Mouse (Mus musculus) kidney, postnatal 25 days (tissue): ENCODE measurements around the gene Fat3.

Experiments used
- DNase-seq, 2 experiments: peaks; one replicate each; pipeline ENCODE4 v3.0.0; 2021; ENCODE audit warnings: mixed read lengths in 2 of 2

Gene Fat3

DNA sequence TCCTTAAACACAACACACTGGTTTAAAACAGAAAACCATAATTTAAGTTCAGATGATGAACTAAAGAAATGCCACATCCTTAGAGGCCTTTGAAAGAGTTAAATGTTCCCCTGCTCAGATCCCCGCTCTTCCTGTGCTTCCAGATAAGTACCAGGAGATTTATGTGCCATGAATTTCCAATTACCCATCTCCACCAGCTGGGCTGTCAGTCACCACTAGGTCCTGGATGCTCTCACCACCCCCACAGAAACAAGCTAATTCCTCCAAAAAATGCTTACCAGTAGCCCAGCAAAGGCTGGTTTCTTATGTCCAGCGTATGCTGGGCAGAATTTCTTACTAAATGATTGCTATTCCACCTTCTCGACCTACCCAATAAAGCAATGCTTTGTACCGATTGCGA lies 72.5 kb downstream of the Fat3 start:
- DNase-seq, result no peak

DNA sequence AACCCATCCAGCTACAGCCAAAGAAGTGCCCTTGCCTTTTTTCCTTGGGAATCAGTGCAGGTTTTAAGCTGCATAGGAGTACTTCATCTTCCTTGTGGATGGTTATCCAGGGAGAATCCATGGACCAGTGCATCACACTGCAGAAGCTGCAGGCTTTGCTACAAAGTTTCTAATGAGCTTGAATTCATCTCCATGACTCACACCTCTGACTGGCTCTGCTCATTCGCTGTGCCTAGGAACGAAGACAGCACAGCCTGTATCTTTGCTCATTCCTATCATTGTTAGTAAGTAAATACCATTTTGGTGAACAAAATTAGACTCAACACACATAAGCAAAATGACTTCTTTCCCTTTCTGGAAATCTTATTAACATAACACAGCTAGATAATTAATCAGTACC lies 78.4 kb downstream of the Fat3 start:
- DNase-seq, result no peak

DNA sequence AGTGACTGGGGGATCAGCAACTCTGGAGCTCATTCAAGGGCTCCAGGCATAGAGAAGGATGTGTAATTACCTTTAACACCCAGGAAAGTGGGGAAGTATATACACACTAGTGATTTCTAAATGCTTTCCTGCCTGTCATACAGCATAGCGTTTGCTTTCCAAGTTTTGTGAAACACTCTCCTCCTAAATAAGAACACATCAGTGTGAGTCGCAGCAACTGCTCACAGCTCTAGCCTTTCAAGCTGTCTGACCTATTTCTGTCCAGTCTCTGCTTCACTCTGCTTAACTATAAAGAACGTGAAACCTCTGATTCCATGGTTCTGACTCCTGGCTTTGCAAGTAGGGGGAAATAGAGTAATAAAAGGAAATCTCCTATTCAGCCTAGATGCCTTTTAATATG lies 98.3 kb downstream of the Fat3 start:
- DNase-seq, result no peak

DNA sequence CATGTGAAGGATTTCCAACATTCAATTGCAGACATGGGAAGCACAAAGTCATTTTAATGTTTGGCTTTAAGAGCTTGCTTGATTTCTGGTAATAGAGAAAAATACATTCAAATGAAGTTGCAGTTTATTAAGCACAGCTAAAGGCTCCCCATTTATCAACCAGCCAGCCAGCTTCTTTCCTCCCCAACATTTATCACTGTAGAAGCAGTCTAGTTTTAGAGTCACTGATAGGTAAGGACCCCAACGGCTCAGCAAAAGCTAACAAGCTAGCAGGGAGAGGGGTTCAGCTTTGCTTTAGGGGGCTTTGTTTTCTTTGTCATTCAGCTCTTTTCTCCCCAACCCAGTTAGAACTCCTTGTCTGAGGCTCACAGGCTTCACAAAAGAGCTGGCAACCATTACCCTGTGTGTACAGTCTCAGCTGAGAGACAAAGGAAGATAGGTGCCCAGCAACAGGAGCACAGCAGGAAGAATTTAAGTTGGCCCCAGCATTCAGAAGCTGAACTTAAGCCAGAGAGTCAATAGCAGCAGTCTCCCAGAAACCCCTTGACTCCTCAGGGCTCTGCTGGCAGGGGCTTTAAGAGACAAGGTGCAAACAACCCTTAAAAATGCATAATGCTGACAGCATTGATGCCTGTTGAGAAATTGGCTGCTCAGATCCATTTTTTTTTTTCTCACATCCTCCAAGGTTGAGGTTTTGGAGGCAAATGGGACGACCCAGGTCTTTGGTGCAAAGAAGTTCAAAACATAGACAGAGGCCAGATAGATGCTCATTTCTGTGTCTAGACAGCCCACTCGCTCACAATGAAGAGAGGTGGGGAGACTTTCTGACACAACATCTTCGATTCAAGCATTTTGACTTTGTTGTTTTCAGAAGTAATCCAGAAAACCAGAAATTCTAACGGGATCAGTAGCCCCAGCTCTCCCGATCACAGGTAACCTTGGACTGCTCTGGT lies 102.1 kb downstream of the Fat3 start:
- no peak for DNase-seq

DNA sequence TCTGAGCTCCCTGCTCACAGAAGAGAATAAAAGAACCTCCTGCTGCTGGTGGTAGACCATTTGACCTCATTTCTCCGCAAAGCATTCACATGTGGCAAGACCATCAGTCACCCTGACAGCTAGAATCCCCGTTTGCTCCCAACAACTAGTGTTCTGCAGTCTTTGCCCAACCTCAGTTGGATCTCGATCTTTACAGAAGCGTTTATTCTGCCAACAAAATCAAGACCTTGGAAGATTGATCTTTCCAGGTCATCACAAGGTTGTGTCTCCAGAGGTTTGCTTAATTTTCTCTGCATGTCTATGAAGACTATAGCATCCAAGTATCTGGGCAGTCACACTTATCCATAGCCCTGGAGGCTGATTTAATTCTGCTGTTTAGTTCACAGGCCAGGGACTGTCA lies 111.9 kb downstream of the Fat3 start:
- no peak for DNase-seq

DNA sequence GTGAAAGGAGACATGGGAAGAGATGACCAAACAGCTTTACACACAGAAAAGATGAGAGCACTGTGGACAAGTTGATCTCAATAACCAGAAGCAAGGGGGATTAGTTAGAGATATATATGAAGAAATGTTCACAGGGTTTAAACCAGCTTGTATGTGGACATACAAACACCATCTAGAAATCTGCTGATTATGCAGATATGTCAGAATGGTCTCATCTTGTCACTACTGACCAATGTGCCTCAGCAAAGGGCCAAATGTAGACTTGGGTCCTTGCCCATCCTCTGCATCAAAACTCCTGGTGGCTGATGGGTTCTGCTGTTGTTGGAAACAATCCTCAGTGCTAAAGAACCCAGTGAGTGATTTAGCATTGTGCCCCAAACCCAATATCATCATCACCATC lies 113.6 kb downstream of the Fat3 start:
- no peak for DNase-seq

DNA sequence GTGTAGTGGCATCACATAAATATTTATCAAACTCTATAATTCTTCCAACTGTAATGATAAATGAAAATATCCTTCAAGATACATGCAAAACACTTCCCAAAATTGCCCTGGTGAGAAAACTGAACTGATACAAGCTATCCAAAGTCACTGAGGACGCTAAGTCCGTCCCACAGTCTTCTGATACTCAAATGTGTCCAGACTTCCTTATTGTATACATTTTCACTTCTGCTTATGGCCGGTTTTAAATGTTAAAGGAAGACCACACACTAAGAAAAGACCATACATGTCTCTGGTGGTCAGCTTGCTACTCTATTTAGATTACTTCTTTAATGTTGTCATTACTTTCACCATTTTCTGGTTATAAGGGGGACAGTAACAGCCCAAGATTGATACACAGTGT lies 137.4 kb downstream of the Fat3 start:
- DNase-seq, result no peak

DNA sequence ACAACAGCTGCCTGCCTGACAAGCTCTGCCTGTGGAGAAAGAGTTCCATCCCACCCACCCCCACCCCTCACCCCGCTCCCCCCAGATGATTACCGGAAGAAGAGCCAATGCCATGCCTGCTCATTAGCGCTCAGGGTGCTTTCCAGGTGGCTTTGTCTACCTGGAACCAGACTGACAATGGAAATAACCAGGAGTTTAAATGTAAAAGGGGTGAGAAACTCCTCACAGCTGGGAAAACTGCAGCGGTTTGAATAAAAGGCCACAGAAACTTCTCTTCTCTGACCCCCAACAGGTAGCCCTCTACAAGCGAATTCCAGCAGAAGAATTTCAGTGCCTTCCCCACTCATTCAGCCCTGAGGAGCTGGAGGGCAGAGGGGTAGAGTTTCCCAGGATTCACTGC lies 139.3 kb downstream of the Fat3 start:
- no peak for DNase-seq

DNA sequence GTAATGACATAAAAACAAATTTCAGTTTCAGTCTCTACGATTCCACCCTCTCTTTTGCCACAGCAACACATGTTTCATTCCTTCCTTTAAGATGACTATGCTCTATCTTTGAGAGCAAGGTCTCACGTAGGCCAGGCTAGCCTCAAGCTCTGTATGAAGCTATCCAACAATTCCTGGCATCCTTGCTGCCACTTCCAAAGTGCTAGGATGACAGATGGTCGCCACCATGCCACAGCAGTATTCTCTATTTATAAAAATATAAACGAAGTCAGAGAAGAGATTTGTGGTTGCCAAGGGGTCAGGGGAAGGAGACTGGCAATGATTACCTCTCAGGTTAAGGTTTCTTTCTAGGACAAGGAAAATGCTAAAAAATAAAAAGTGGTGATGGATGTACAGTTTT lies 144.4 kb downstream of the Fat3 start:
- no peak for DNase-seq

DNA sequence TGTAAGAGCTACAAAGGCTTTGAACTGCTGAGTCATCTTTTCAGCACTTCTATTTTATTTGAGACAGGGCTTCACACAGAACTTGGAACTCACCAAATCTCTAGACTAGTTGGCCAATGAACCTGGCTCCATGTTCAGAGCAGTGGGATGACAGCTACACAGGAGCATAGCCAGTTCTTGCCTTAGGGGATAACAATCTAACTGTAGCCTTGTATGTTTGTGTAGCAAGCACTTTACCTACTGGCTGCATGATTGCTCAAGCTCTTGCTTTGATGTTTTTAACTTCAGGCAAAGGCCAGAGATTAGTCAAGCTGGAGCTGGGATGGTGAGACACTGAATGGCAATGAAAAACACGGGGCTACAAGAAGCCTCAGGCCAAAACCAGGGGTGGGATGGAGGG lies 146.2 kb downstream of the Fat3 start:
- DNase-seq, result no peak

DNA sequence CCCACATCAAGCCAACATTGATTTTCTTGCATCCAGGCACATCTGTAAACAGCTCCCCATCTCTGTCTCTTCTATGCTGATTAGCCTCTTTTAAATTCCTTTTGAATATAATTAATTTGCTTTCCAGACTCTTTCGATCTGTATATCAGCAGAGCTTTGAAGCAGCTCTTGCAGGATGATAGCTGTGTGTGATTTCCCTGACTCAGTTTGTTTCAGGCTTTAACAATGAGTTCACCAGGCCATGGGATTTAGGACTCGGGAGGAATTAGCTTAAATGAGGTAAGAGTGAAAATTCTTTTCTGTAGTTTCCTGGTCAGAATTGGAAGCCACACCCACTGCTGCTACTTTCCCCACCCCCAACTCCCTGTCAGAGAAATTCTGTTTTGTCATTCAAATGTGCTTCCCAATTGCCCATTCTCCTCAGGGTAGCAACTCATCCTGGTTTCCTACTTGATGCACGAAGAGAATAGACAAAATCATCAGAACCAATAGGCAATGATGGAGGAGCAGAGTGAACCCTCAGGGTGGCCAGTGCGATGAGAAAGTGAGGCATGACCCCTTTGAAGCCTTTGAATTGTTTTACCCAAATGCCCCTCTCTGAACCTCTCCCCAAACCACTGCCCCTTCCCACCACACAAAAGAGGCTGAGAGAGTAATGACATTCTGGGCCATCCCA lies 147.9 kb downstream of the Fat3 start:
- no peak for DNase-seq

DNA sequence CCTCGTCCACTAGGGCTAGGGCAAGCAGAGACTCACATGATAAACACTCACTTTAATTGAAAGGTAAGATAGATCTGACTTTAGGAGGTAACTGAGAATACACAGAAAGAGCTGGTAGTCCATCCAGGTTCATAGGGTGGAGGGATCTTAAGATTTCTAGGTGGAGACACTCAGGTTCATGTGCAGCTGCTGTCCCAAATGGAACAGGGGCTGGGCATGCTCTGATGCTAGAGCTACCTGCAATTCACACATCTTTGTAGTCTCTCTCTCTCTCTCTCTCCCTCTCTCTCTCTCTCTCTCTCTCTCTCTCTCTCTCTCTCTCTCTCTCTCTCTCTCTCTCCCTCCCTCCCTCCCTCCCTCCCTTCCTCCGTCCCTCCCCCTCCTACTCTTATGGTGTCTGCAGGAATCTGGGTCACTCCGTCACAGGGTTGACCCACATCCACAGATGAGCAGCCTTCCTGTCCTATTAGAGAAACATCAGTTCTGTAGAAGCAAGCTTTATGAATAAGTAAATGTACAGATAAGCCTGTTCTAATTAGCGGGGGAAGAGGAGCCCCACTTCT lies 148.5 kb downstream of the Fat3 start:
- DNase-seq, result no peak

DNA sequence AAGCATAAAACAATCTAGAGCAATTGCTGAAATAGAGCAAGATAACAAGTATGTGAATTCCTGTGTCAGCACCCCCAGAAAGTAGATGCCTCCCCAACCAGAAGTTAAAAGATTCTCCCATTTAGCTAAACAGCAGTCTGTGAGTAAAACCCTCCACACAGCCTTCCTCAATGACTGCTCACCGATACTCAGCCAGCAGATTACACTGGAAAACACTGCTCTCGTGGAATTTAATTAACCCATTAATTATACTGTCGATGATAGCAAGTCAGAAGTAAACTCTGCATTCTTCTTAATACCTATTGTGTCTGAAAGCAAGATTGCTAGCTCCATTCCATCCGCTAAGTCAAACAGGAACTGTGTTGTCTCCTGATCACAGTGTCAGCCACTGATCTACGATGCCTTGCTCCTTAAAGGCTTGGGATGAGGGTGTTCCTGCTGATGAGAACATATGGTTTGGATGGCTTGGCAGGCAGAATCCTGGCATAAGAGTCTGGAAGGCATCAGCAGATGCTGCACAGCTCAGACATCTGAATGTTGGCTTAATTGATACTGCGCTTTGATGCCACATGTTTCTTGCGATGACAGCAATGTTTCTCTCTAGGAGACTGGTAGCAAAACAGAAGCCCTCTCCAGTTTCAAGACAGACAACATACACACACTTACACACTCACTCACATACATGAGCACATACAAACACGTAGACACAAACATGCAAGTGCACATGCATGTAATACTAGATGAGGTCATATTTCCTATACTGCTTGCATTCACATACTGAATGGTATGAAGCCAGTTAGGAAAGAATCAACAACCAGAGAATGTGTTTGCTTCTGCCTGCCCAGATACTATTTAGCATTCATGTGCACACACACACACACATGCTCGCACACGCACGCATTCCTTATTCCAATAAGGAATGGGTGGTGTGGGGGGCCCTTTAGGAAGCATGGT lies 155.9 kb downstream of the Fat3 start:
- DNase-seq, result no peak

DNA sequence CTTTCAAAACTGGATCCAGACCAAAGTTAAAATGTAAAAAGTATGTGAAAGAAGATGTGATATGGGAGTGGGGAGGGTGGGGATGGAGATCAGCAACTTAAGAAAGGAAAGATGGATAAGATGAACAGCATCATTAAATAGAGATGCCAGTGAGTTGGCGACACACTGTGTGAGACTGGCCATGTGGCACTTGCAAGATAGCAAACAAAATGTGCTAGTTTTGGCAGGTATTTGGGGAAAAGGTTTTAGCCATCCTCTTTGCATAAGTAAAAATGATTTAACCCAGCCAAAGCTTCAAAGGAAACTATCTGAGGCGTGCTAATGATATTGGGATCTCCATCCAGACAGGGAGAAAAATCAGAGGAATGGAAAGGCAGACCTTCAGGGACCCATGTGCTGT lies 157.9 kb downstream of the Fat3 start:
- no peak for DNase-seq

DNA sequence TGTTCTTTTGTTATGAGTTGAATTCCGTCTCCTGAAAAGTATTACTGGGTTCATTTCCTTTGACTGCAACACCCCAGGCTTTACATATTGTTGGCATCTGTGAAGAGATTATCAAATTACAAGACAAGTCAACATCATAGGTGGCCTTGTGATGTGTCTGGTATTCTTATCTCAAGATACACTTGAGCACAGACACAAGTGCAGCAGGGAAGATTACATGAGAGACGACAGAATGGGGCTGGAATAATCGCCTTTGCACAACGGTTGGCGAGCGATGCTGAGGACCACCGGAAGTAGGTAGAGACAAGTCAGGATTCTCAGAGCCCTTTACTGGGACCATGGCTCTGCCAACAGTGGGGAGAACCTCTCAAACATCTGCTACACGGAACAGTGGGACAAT lies 158.5 kb downstream of the Fat3 start:
- DNase-seq, result no peak

DNA sequence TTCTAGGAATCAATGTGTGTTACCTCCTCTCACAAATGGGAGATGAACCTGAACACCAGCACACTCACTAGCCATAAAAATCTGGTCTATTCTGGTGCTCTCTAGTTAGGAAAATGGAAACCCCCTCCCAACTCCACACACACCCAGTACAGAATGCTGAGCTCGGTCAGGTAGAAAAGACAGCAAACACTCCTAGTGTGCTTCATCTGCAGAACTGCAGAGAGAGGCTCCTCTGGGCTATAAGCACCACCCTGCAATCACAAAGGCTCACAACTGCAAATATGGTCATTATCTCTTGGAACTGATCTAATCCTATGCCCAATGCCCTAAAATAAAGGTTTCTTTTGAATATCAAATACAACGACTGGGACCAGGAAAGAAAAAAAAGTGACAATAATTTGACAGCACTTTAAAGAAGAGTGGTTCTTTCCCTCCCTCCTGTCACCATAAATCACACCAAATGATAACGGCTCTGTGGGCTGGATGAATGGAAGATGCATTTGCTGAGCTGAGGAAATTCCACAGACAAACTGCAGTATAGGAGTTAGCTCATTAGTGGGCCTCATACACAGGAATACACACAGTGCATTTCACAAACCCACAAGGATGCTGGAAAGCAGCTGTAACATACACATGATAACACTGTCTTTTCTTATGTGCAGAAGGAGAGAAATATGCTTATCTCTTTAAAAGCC lies 170.6 kb downstream of the Fat3 start:
- DNase-seq, result no peak

DNA sequence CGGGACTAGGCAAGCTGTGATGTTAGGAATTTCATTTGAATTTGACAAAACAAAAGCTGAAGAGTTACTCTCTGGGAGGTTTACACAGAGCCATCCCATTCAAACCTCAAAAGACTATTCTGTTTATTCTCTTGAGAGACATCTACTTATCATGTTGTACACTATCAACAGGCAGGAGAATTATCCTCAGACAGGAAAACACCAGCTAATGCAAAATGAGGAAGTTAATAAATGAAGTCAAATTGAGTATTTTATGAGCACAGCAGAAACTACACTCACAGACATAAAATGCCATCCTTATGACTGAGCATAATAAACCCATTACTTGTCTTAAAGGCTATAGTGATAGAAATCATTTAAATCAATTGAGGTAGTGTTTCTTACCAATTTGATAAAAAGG lies 182.1 kb downstream of the Fat3 start:
- DNase-seq, result no peak

DNA sequence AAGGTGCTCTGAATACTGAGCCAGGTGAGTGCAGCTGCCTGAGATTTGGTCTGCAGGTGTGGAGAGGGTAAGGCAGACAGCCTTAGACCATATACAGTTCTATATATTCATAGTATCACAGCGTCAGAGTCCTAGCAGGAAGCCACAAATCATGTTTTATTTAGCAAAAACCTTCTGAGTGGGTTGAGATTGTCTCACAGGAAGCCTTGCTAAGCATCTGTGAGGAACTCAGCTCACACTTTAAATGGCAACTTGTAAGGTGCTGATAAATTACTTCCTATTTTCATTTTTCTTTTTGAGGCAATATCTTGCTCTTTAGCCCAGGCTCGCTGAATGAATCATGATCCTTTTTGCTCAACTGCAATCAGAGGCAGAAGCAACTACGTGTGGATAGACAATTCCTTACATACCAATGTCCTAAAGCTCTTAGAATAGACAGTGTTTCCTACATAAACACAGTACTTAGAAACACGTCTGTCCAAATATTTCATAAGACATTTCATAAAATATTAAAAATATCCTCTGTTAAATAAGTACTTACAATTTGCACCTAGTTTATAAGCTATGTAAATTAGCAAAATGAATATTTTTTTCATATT lies 188.4 kb downstream of the Fat3 start:
- no peak for DNase-seq

DNA sequence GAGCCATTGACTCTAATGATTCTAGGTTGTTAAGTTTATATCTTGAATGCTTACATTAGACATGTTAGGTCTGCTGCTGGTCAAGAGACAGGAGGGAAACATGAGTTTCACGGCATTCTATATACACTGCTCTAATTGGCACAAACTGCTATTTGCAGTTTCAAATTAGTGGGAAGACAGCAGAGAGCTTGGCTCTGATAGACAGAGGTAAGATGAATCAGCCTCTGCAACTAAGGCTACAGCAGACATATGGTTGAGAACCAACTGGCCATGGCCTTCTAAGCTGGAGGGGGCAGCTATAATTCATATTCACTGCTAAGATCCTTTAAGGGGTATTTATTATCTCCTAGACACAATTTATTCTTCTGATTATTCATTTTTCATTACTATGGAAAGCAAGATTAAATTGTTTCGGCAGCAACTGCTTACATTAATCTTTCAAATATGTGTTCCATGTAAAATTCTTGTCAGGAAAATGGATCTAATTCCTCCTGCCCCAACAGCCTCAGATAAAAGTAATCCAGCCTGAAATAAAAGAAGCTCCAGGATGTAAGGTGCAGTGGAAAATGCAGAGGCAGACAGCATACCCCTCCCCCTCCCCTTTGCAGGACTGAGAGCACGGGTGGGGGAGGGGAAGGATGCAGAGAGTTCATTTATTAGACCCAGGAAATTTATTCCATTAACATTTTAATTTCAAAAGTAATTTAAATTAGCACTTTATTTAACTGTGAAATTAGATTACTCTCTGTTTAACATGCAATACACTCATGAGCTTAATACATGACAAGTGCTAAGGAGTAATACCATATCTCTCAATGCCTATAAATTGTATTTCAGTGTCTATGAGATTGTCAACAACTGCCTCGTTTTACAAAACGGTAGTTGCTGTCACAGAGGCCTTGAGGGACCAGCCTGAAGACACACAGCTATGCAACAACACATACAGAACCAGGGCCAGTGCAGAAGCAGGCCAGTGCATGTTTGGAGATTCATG lies 189.9 kb downstream of the Fat3 start:
- no peak for DNase-seq

DNA sequence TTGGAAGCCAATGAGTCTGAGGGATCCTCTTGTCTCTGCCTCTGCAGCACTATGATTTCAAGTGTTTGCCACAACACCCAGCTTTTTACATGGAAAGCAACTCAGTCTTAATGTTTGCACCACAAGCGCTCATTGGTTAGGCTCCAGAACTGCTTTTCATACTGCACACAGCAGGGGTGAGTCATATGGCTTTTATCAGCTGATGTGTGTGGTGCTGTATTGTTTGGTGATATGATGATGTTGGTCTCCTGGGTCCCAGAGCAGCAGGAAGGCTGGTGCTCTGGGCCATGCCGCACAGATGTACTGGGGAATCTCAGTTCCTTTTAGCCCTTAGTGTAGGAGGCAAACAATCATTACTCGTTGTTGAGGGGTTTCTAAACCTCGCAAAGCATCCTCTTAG lies 190.8 kb downstream of the Fat3 start:
- DNase-seq, result no peak

DNA sequence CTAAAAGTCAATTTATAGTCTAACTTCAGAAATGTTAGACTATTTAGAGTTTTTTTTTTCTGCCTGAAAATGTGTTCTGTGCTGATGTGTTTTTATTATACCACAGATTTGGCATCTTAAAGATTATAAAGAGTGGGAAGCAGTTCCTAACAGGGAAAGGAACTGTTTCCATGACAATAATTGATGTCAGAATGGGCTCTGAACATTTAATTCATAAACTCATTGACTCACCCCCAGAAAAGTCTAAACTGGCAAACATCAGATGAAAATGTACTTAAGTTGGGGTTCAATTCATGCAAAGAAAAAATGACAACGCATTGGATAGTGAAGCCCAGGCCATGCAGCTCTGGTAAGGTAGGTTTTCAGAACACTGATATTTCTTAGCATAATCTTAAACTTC lies 193.3 kb downstream of the Fat3 start:
- no peak for DNase-seq
